ENCODE assay signal across 8 mouse cellular contexts in genomic region chr2:60809441-60809921, GRCm38 (mm10).
DNase-seq lines count a peak whose midpoint lies in the region; ATAC-seq and TF ChIP-seq lines count a peak whose summit lies in the region.

No protein-coding gene starts in this region.

- peak; percentile 66; the same call in 1 of the 2 replicates for ATAC-seq in kidney, embryonic 16.5 days (ENCODE audit: low FRiP score, low TSS enrichment)
- ATAC-seq in embryonic facial prominence, embryonic 15.5 days (ENCODE audit: insufficient number of reproducible peaks, low FRiP score, low TSS enrichment, low read depth): no peak
- peak; percentile 48 for ATAC-seq in liver, postnatal 0 days
- no peak for ATAC-seq in forebrain, embryonic 15.5 days (replicated peaks)

- no peak for DNase-seq in kidney, postnatal 10 days
- DNase-seq in ES-E14 (ENCODE audit: low read depth, low spot score): no peak
- DNase-seq in liver, postnatal 0 days: no peak
- no peak for DNase-seq in frontal cortex, adult 2 months (ENCODE audit: extremely low spot score in 1 of 2, low spot score in 1 of 2)
- DNase-seq in adrenal gland, adult 8-10 months: no peak

- in situ Hi-C loops in ES-E14 (cut with MboI; ENCODE audit: low sequenced_read_pairs in 2 of 2, unreplicated experiment in 2 of 2): no loop called here

- H3K27ac ChIP-seq in kidney, embryonic 16.5 days (ENCODE audit: low read length): peak overlapping the region; percentile 71
- H3K27ac ChIP-seq in ES-E14 (ENCODE audit: insufficient read depth, low read depth, low read length, poor library complexity, severe bottlenecking): peak overlapping the region; percentile 44; the same call in 1 of the 2 replicates
- H3K27ac ChIP-seq in embryonic facial prominence, embryonic 15.5 days (replicated peaks): peak overlapping the region; percentile 48
- peak overlapping the region; percentile 74 for H3K27ac ChIP-seq in liver, postnatal 0 days (ENCODE audit: low read depth)
- H3K27ac ChIP-seq in forebrain, embryonic 15.5 days (replicated peaks): no peak overlapping the region

- no peak overlapping the region for H3K9ac ChIP-seq in kidney, embryonic 16.5 days (replicated peaks; ENCODE audit: low read length)
- no peak overlapping the region for H3K9ac ChIP-seq in ES-E14 (ENCODE audit: insufficient read depth, low read depth, low read length, poor library complexity, severe bottlenecking)
- no peak overlapping the region for H3K9ac ChIP-seq in embryonic facial prominence, embryonic 15.5 days
- H3K9ac ChIP-seq in liver, postnatal 0 days (replicated peaks): no peak overlapping the region
- no peak overlapping the region for H3K9ac ChIP-seq in forebrain, embryonic 15.5 days (replicated peaks)

- peaks cover 42% of the 10 kb centered on the region for H3K4me1 ChIP-seq in kidney, embryonic 16.5 days (ENCODE audit: insufficient read depth, low read length)
- H3K4me1 ChIP-seq in ES-E14 (ENCODE audit: control insufficient read depth in 2 of 2, insufficient read depth in 2 of 2, low read length in 2 of 2, poor library complexity in 1 of 2): peaks cover 9 to 25% of the 10 kb centered on the region in 2 experiments
- H3K4me1 ChIP-seq in embryonic facial prominence, embryonic 15.5 days: peaks cover 63% of the 10 kb centered on the region
- peaks cover 37% of the 10 kb centered on the region for H3K4me1 ChIP-seq in liver, postnatal 0 days (ENCODE audit: insufficient read depth)
- no peaks in the 10 kb centered on the region for H3K4me1 ChIP-seq in forebrain, embryonic 15.5 days

- no peaks in the 10 kb centered on the region for H3K9me3 ChIP-seq in kidney, embryonic 16.5 days (ENCODE audit: low read length)
- no peaks in the 10 kb centered on the region for H3K9me3 ChIP-seq in ES-E14 (ENCODE audit: control insufficient read depth, insufficient read depth, low read depth, low read length)
- H3K9me3 ChIP-seq in embryonic facial prominence, embryonic 15.5 days (replicated peaks): no peaks in the 10 kb centered on the region
- no peaks in the 10 kb centered on the region for H3K9me3 ChIP-seq in liver, postnatal 0 days (ENCODE audit: low read length)
- no peaks in the 10 kb centered on the region for H3K9me3 ChIP-seq in forebrain, embryonic 15.5 days

- no peak for TF ChIP-seq CTCF in liver, postnatal 0 days (IDR thresholded peaks at IDR 0.05; ENCODE audit: low read depth)

- no peaks in the 10 kb centered on the region for H3K27me3 ChIP-seq in kidney, embryonic 16.5 days (ENCODE audit: insufficient read depth, low read length)
- no peaks in the 10 kb centered on the region for H3K27me3 ChIP-seq in embryonic facial prominence, embryonic 15.5 days
- no peaks in the 10 kb centered on the region for H3K27me3 ChIP-seq in liver, postnatal 0 days (ENCODE audit: insufficient read depth, low read length)
- H3K27me3 ChIP-seq in forebrain, embryonic 15.5 days: peaks cover 38% of the 10 kb centered on the region

- WGBS in kidney, embryonic 16.5 days: 41% methylated on average over 7 of the region's 7 CpGs
- WGBS in embryonic facial prominence, embryonic 15.5 days: 59% methylated on average over 7 of the region's 7 CpGs
- 57% methylated on average over 7 of the region's 7 CpGs for WGBS in liver, postnatal 0 days (ENCODE audit: insufficient replicate concordance)
- 77% methylated on average over 7 of the region's 7 CpGs for WGBS in forebrain, embryonic 15.5 days

- no peak overlapping the region for H3K4me3 ChIP-seq in kidney, embryonic 16.5 days (ENCODE audit: low read length)
- no peak overlapping the region for H3K4me3 ChIP-seq in ES-E14 (ENCODE audit: insufficient read depth in 1 of 2, low read depth in 1 of 2, low read length in 2 of 2, poor library complexity in 1 of 2, severe bottlenecking in 1 of 2)
- no peak overlapping the region for H3K4me3 ChIP-seq in embryonic facial prominence, embryonic 15.5 days (replicated peaks)
- no peak overlapping the region for H3K4me3 ChIP-seq in liver, postnatal 0 days (ENCODE audit: low read depth, low read length)
- no peak overlapping the region for H3K4me3 ChIP-seq in forebrain, embryonic 15.5 days

- H3K4me2 ChIP-seq in kidney, embryonic 16.5 days (replicated peaks; ENCODE audit: low read depth, low read length): no peak overlapping the region
- no peak overlapping the region for H3K4me2 ChIP-seq in embryonic facial prominence, embryonic 15.5 days (replicated peaks)
- H3K4me2 ChIP-seq in liver, postnatal 0 days (ENCODE audit: low read depth, low read length): no peak overlapping the region
- H3K4me2 ChIP-seq in forebrain, embryonic 15.5 days (replicated peaks): no peak overlapping the region

- H3K36me3 ChIP-seq in kidney, embryonic 16.5 days (ENCODE audit: insufficient read depth, low read length): no peaks in the 10 kb centered on the region
- H3K36me3 ChIP-seq in ES-E14 (ENCODE audit: control insufficient read depth, insufficient read depth, low read length, poor library complexity, severe bottlenecking): no peaks in the 10 kb centered on the region
- H3K36me3 ChIP-seq in embryonic facial prominence, embryonic 15.5 days: no peaks in the 10 kb centered on the region
- H3K36me3 ChIP-seq in liver, postnatal 0 days (replicated peaks; ENCODE audit: insufficient read depth, low read length): no peaks in the 10 kb centered on the region; the same call in 1 of the 2 replicates
- H3K36me3 ChIP-seq in forebrain, embryonic 15.5 days: no peaks in the 10 kb centered on the region

- TF ChIP-seq EP300 in liver, postnatal 0 days (IDR thresholded peaks at IDR 0.05; ENCODE audit: low read depth): no peak

TF ChIP-seq in ES-E14, 5 proteins besides CTCF, POLR2A, EP300 and RAD21:
- no peak for TF ChIP-seq ZNF384 (IDR thresholded peaks at IDR 0.05; ENCODE audit: low read depth, low read length)
- no peak for TF ChIP-seq ZC3H11A (IDR thresholded peaks at IDR 0.05; ENCODE audit: borderline replicate concordance, low read depth, low read length)
- TF ChIP-seq HCFC1 (IDR thresholded peaks at IDR 0.05; ENCODE audit: borderline replicate concordance, insufficient read depth, low read length): no peak
- no peak for TF ChIP-seq MAFK (IDR thresholded peaks at IDR 0.05; ENCODE audit: insufficient read depth, low read depth, low read length)
- TF ChIP-seq CHD2 (IDR thresholded peaks at IDR 0.05; ENCODE audit: low read depth, low read length): no peak

Comparison
In these comparisons a context has a peak if more than half of its experiments do, and no peak if none do; other contexts are left out.
1. ATAC-seq: peak in kidney, embryonic 16.5 days (single experiment) and liver, postnatal 0 days (single experiment); none in embryonic facial prominence, embryonic 15.5 days (single experiment) and forebrain, embryonic 15.5 days (single experiment).